Mouse (Mus musculus): ENCODE measurements at regions not wholly inside any gene's neighbourhood (a gene's known extent, or its start where the extent isn't known, plus 50 kb on each side); places are given as distances from the start of the nearest gene placed in this dataset.
"Not testable (repeated sequence)": the region's sequence is repeated elsewhere in the genome, so short reads cannot be mapped to it uniquely, and the experiment has no call there.

GRCm38 (mm10) chr6:68370010-68370409, 834.4 kb upstream of the Tacstd2 start:
- DNase-seq: no peak

DNA sequence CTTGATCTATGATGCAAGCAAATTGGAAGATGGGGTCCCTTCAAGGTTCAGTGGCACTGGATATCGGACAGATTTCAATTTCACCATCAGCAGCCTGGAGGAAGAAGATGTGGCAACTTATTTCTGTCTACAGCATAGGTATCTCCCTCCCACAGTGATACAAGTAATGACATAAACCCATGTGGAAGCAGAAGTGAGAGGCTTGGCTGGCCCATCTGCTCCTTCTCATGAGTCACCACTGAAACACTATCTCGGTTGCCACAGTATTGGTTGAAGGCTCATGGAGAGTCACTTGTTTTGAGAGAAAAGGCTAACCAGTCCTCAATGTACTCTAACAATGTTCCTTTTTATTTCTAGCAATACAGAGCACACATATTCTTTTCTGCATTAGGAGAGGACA, 804.2 kb upstream of the Tacstd2 start:
- no peak for DNase-seq

GRCm38 (mm10) chr6:68339205-68339604, 803.6 kb upstream of the Tacstd2 start:
- not testable (repeated sequence) for DNase-seq

- DNase-seq: no peak
Observed at GRCm38 (mm10) chr6:68311409-68311808, 775.8 kb upstream of the Tacstd2 start.

- DNase-seq: no peak
Observed at GRCm38 (mm10) chr6:68302133-68302532, 766.5 kb upstream of the Tacstd2 start.

DNA sequence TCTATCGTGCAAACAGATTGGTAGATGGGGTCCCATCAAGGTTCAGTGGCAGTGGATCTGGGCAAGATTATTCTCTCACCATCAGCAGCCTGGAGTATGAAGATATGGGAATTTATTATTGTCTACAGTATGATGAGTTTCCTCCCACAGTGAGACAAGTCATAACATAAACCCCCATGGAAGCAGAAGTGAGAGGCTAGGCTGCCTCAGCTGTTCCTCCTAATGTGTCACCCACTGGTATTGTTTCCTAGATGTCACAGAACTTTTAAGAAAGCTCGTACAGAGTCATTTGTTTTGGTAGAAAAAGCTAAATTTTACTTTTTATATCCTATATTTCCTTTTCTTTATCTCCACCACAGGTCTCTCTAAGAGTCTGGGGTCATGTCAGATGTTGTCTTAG, 721.1 kb upstream of the Tacstd2 start:
- DNase-seq: no peak

DNA sequence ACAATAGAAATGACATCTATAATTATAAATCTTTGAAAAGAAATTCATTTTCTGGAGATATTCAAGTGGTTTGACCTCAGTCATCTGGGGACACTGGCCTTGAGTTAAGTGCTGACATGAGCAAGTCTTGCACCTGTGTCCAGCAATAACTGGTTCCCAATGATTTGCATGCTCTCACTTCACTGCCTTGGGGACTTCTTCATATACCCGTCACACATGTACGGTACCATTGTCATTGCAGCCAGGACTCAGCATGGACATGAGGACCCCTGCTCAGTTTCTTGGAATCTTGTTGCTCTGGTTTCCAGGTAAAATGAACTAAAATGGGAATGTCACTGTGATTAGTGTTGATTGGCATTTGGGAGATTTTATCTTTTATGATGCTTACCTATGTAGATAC, 720.6 kb upstream of the Tacstd2 start:
- DNase-seq: no peak

DNA sequence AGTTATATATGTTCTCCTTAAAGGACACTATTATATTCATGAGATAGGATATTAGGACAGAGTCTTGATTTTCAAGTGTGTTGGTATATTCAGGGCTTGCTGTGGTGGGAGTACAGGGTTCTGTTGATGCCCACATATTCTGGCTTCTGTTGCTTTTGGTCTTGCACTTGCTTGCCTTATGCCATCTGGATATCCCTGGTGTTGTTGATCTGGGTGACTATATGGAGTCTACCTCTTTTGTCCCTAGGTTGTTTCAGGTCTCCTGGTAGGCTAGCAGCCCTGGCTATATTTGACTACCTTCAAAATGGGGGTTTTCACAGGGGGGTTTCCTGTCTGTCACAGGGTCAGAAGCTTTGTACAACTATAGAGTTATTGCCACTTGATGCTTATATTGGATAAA, 717.1 kb upstream of the Tacstd2 start:
- DNase-seq: no peak

GRCm38 (mm10) chr6:68251320-68251719, 715.7 kb upstream of the Tacstd2 start:
- not testable (repeated sequence) for DNase-seq

- DNase-seq: not testable (repeated sequence)
Observed at GRCm38 (mm10) chr6:68250392-68250791, 714.8 kb upstream of the Tacstd2 start.

DNA sequence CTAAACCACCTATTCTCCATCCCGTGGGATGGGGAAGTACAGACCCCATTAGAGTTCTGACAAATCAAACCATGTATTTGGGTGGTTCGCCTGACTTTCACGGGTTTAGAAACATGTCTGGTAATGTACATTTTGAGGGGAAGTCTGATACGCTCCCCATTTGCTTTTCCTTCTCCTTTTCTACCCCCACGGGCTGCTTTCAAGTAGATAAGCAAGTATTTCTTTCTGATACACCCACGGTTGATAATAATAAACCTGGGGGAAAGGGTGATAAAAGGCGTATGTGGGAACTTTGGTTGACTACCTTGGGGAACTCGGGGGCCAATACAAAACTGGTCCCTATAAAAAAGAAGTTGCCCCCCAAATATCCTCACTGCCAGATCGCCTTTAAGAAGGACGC, 713.7 kb upstream of the Tacstd2 start:
- DNase-seq: not testable (repeated sequence)

GRCm38 (mm10) chr6:68248018-68248533, 712.5 kb upstream of the Tacstd2 start:
- not testable (repeated sequence) for DNase-seq

DNA sequence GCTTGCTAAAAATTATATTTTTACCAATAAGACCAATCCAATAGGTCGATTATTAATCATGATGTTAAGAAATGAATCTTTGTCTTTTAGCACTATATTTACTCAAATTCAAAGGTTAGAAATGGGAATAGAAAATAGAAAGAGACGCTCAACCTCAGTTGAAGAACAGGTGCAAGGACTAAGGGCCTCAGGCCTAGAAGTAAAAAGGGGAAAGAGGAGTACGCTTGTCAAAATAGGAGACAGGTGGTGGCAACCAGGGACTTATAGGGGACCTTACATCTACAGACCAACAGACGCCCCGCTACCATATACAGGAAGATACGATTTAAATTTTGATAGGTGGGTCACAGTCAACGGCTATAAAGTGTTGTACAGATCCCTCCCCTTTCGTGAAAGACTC, 707.2 kb upstream of the Tacstd2 start:
- not testable (repeated sequence) for DNase-seq

DNA sequence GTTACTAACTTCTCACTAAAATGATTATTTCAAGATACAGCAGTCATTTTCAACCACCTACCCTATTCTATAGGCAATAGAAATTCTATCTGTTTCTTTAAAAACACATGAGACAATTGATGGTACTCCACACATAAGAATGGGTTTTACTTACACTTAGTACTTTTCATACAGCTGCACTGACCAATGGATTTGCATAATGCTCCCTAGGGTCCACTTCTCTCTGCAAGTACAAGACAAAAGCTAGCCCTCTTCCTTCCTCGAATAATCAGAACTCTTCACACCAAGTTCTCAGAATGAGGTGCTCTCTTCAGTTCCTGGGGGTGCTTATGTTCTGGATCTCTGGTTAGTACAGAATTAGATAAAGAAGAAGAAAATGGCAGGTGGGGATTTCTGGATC, 684.1 kb upstream of the Tacstd2 start:
- no peak for DNase-seq

GRCm38 (mm10) chr6:68201448-68201847, 665.9 kb upstream of the Tacstd2 start:
- peak; percentile 12 to 17 for DNase-seq

- no peak for DNase-seq
Observed at GRCm38 (mm10) chr6:68198031-68198430, 662.4 kb upstream of the Tacstd2 start.

DNA sequence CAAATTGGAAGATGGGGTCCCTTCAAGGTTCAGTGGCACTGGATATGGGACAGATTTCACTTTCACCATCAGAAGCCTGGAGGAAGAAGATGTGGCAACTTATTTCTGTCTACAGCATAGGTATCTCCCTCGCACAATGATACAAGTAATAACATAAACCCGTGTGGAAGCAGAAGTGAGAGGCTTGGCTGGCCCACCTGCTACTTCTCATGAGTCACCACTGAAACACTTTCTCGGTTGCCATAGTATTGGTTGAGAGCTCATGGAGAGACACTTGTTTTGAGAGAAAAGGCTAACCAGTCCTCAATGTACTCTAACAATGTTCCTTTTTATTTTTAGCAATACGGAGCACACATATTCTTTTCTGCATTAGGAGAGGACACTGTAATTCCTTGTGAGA, 629.2 kb upstream of the Tacstd2 start:
- DNase-seq: no peak

DNA sequence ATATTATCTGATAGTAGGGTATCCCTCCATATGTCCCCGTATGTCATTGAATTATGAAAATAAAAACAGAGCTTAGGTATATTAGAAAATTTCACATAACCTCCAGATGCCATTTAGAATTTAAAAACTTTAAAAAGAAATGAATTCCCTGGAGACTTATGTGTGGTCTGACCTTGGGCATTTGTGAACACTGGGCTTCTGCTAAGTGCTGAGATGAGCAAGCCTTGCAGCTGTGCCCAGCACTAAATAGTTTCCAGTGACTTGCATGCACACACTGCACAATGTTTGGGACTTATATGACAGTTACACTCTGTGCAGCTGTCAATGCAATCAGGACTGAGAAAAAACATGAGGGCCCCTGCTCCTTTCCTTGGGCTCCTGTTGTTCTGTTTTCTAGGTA, 628.5 kb upstream of the Tacstd2 start:
- not testable (repeated sequence) for DNase-seq

- DNase-seq: no peak
Observed at GRCm38 (mm10) chr6:68151569-68151968, 616.0 kb upstream of the Tacstd2 start.

- DNase-seq: peak in 1 of 2 experiments; percentile 1
Observed at GRCm38 (mm10) chr6:68102481-68102880, 566.9 kb upstream of the Tacstd2 start.
